Mouse (Mus musculus) urinary bladder, postnatal 36 days (tissue): Measurements from ENCODE around the gene Fcer1g.

ENCODE experiments used
- DNase-seq, 2 experiments: peaks; one replicate each; pipeline ENCODE4 v3.0.0; 2022; ENCODE audit warnings: low spot score in 2 of 2, mixed read lengths in 1 of 2

The Fcer1g gene

DNA sequence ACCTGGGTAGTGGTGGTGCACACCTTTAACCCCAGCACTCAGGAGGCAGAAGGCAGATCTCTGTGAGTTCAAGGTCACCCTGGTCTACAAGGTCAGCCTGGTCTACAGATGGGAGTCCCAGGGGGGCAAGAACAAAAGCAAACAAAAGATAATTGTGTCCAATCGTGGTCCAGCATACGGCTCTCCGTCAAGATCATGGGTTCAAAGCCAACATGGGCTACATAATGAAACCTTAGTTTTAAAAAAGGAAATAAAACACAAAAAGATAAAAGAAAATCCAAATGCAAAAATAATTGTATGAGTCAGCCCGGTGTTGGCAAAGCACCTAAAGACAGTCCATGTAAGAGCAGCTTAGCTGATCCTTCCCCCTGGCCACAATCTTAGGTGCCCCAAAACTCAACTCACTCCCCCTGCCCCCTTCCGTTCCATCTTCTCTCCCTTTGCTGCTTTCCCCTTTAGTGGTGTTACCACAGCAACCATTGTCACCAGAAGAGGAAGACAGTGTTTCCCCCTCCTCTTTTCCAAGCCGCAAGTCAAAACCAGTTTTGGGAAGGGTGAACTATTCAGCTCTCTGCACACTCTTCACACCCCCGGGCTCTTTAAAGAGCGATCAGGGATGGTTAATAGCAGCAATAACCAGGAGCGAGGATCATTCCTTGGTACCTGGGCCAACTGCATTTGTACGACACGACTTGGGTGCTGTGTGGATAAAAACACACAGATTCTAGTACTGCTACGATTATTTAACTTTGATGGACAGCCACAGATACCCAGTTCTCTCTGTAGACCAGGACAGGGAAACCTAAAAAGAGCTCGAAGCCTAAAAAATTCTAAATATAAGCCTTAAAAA lies 46.1 kb downstream of the Fcer1g start:
- DNase-seq = no peak

DNA sequence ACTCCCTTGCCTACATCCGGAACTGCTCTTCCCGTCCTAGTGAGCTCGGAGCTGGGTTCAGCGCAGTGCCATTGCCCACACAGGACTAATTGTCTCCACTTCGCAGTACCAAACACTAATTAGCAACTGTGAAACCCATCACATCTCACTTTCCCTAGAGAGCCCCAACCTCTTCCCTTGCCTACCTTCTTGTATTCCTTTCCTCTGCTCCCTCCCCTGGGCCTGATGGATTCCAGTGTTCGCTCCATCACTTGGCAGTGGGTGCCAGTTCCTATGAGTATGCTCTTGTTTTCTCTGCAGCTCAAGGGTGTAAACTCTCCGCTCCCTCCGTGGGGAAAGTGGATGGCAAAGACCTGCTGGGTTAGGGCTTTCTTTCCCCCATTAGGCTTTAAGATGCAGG lies 48.5 kb downstream of the Fcer1g start:
- no peak for DNase-seq

DNA sequence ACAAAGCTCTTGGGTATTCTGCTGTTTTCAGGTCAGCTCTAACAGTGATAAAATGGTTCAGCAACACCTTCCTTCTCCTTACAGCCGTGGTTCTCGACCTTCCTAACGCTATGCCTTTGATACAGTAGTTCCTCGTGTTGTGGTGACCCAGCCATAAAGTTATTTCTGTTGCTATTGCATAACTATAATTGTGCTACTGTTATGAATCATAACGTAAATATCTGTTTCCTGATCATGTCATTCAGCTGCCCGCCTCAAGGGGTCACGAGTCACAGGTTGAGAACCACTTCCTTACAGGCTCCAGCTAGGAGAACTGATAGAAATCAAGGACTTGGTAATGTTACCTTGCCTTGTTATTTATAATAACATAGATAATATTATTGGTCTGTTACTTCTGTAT lies 49.9 kb downstream of the Fcer1g start:
- DNase-seq = peak; percentile 64 to 69

DNA sequence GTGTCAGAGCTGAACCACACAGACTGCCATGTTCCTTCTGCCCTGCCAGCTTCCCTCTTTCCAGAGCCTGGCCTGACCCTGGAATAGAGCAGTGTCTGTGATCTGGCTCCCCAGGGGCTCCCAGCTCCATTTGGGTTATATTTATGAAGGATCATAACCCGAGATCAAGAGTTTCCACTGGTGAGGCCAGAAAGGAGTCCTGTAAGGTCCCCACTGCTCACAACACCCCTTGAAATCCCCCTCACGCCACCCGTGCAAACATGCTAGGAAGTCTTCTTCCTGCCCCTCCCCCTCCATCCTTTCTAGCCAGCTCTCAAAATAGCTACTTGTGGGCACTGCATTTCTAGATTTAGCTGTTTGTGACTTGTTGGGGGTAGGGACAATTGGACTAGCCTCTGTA lies 50.5 kb downstream of the Fcer1g start:
- DNase-seq = no peak

- no peak for DNase-seq
Measured at GRCm38 (mm10) chr1:171183025-171183424, 51.1 kb downstream of the Fcer1g start.
